Mouse (Mus musculus) CD8-positive naive resting alpha-beta T cell, adult 57 days (primary cell): Measurements from ENCODE around the gene Olfr1261. TPM values are rescaled to one million over a fixed set of nuclear protein-coding genes. Genes with fewer than 3 reads are reported as not detected.

Experiments
- total RNA-seq: library from RNA; stranded (reverse); gene quantifications from one replicate; pipeline ENCODE4 v1.2.4, GENCODE M21; 2023

The Olfr1261 gene
- not detected for total RNA-seq

DNA sequence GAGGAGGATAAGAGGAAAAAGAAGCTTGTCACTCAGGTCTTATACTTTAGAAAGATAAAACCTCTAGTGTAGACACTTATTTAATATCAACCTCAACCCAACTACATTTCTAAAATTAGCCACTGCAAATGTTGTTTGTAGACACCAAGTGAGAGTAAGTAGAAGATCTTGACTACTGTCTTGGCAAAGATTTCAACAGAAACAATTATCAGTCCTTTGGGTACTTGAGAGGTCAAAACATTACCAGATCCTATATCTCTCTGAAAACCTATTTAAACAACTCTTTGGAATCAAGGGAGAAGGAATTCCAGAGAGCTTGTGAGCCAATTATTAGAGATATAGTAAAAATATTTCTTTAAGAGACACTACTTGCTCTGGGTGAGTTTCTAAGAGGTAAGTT is at the start of gene Olfr1261:
Gene Olfr1261, plus strand, starts transcription at position 301 of the 400 bp plus-strand sequence.

GRCm38 (mm10) chr2:89948564-89948963 is 42.5 kb upstream of the Olfr1261 start, which contains the start of gene Olfr1259:
Gene Olfr1259, minus strand, starts transcription at chr2:89948664.

GRCm38 (mm10) chr2:89974184-89974583 is 16.8 kb upstream of the Olfr1261 start, which contains the start of gene Olfr1260:
Gene Olfr1260, plus strand, starts transcription at chr2:89974340.

GRCm38 (mm10) chr2:89999845-90000244 is 8.8 kb downstream of the Olfr1261 start, which contains the start of gene Olfr1262:
Gene Olfr1262, plus strand, starts transcription at chr2:90000145.

DNA sequence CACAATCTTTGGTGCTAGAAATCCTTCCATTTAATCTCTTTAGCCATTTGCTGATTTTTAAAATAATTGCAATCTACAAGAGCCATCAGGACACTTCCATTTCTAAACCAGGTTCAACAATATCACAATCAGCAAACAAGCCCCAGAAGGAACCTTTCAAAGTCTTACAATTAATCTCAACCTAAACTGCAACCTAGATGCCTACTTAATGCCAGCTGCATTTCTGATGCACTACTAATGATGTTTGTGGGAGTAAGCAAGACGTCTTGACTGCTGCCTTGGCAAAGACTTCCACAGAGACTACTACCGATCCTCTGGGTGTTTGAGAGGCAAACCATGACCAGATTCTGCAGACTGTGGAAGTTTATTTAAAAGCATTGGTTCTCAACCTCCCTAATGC is 20.8 kb downstream of the Olfr1261 start, which contains the start of gene Olfr1263:
Gene Olfr1263, plus strand, starts transcription at position 301 of the 400 bp plus-strand sequence.

GRCm38 (mm10) chr2:90025477-90025876 is 34.5 kb downstream of the Olfr1261 start, which contains the start of gene Olfr1264:
Gene Olfr1264, minus strand, starts transcription at chr2:90025577.

GRCm38 (mm10) chr2:90035037-90035436 is 44.0 kb downstream of the Olfr1261 start, which contains the start of gene Olfr1265:
Gene Olfr1265, plus strand, starts transcription at chr2:90035337.

Other genes with a start within 250 kb of the Olfr1261 start
- not detected for gene Olfr1253, start 234.1 kb upstream of the Olfr1261 start, total RNA-seq
- not detected for gene Olfr1254, start 197.6 kb upstream of the Olfr1261 start, total RNA-seq
- gene Olfr1255, start 179.2 kb upstream of the Olfr1261 start, total RNA-seq = not detected
- gene Olfr1256, start 149.7 kb upstream of the Olfr1261 start, total RNA-seq = not detected
- not detected for gene Olfr48, start 143.0 kb upstream of the Olfr1261 start, total RNA-seq
- not detected for gene Olfr1257, start 112.8 kb upstream of the Olfr1261 start, total RNA-seq
- gene Olfr1258, start 63.9 kb upstream of the Olfr1261 start, total RNA-seq = not detected
- gene Olfr1259, start 42.6 kb upstream of the Olfr1261 start, total RNA-seq = not detected
- gene Olfr1260, start 16.9 kb upstream of the Olfr1261 start, total RNA-seq = not detected
- gene Olfr1262, start 8.9 kb downstream of the Olfr1261 start, total RNA-seq = not detected
- gene Olfr1263, start 20.9 kb downstream of the Olfr1261 start, total RNA-seq = not detected
- gene Olfr1264, start 34.4 kb downstream of the Olfr1261 start, total RNA-seq = not detected
- gene Olfr1265, start 44.1 kb downstream of the Olfr1261 start, total RNA-seq = not detected
- not detected for gene Olfr140, start 72.4 kb downstream of the Olfr1261 start, total RNA-seq
- gene Olfr1269, start 130.2 kb downstream of the Olfr1261 start, total RNA-seq = not detected
- not detected for gene Olfr32, start 151.1 kb downstream of the Olfr1261 start, total RNA-seq
- gene Olfr1270, start 161.9 kb downstream of the Olfr1261 start, total RNA-seq = not detected
- 0.34 TPM for gene Olfr1506, start 233.3 kb downstream of the Olfr1261 start, total RNA-seq